Mouse (Mus musculus) ES-Bruce4 (cell line): Measurements from ENCODE around the gene Tmem132d. TPM values are rescaled to one million over a fixed set of nuclear protein-coding genes. Genes with fewer than 3 reads are reported as not detected.

Experiments used
- H3K27ac ChIP-seq: 2 replicates; pipeline ENCODE4 v1.5.1; 2012; ENCODE audit warnings: low read length, inconsistent platforms; ENCODE audit not compliant: insufficient read depth
- H3K27me3 ChIP-seq: 2 replicates; pipeline ENCODE4 v1.6.1; 2012; ENCODE audit warnings: mild to moderate bottlenecking, low read length, inconsistent platforms; ENCODE audit not compliant: control insufficient read depth, poor library complexity, insufficient read depth, severe bottlenecking
- H3K36me3 ChIP-seq: 2 replicates; pipeline ENCODE4 v1.6.1; 2012; ENCODE audit warnings: inconsistent platforms, mild to moderate bottlenecking, low read length, moderate library complexity; ENCODE audit not compliant: control insufficient read depth, poor library complexity, insufficient read depth, severe bottlenecking
- H3K4me1 ChIP-seq: one replicate; pipeline ENCODE4 v1.8.1; 2011; ENCODE audit warnings: low read length; ENCODE audit not compliant: control insufficient read depth, insufficient read depth
- H3K4me3 ChIP-seq: 2 replicates; pipeline ENCODE4 v1.5.1; 2011; ENCODE audit warnings: low read depth, mild to moderate bottlenecking, low read length
- H3K9ac ChIP-seq: 2 replicates; pipeline ENCODE4 v1.6.1; 2012; ENCODE audit warnings: low read depth, mild to moderate bottlenecking, inconsistent platforms; ENCODE audit not compliant: poor library complexity, severe bottlenecking
- H3K9me3 ChIP-seq: replicated peaks from 2 replicates; pipeline ENCODE4 v1.6.1; 2012; ENCODE audit warnings: mild to moderate bottlenecking, low read length, inconsistent platforms; ENCODE audit not compliant: control insufficient read depth, poor library complexity, insufficient read depth, severe bottlenecking
- CTCF ChIP-seq: IDR thresholded peaks from one replicate; pipeline ENCODE4 v1.8.1; 2011; ENCODE audit warnings: low read depth, low read length
- EP300 ChIP-seq: IDR thresholded peaks from 2 replicates; pipeline ENCODE4 v1.6.1; 2011; ENCODE audit warnings: low read depth, low read length; ENCODE audit not compliant: insufficient read depth
- POLR2A ChIP-seq: IDR thresholded peaks from one replicate; pipeline ENCODE4 v1.8.1; 2011; ENCODE audit warnings: low read length; ENCODE audit not compliant: insufficient read depth
- polyA plus RNA-seq: library from polyadenylated mRNA; stranded (reverse); fragments of >200 nt; gene quantifications from 2 replicates; pipeline ENCODE4 v1.2.4, GENCODE M21; 2011; ENCODE audit warnings: low read depth; ENCODE audit not compliant: missing spikeins, insufficient read depth, insufficient read length

Tmem132d gene
- polyA plus RNA-seq, 1 experiment: 0.19 TPM

DNA sequence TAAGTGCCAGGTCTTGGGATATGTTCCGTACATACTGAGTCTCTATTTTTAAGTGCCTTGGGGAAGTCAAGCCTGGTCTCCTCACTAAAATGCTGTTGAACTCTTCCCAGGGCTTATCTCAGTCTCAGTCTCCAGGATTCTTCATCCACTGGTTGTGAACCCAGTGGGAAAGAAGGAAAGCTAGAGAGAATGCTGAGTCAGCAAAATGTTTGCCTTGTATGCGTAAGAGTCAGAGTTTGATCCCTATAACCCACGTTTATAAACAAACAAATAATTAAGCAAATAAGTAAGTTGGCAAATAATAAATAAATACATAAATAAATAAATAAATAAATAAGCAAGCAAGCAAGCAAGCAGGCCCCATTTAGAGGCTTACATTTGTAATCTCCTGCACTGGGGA is 63.1 kb downstream of the Tmem132d start:
- H3K27ac ChIP-seq: no peak overlapping the region
- TF ChIP-seq EP300: no peak
- no peak for TF ChIP-seq CTCF
- no peak for TF ChIP-seq POLR2A
- no peaks in the 10 kb centered on the region for H3K9me3 ChIP-seq
- H3K27me3 ChIP-seq: no peaks in the 10 kb centered on the region
- H3K9ac ChIP-seq: no peak overlapping the region
- no peaks in the 10 kb centered on the region for H3K4me1 ChIP-seq
- H3K4me3 ChIP-seq: no peak overlapping the region
- H3K36me3 ChIP-seq: no peaks in the 10 kb centered on the region

DNA sequence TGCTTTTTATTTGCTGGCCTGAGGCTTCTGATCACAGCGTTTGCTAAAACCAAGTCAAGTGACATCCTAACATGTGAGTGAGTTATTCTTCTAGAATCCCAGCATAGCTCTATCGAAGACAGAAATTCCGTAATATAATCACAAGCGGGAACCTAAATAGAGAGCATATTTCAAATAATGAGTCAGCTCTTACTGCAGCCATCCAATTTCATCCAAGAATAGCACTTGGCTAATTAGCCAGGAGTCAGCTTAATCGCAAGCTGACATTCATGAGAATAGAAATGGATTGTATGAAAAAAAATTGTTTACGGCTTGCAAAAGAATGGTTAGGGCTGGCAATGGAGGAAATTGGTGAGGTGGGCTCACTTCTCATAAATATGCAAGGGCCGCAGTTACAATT is 63.8 kb downstream of the Tmem132d start:
- Histone ChIP-seq H3K27me3 (no peaks in the 10 kb centered on the region), H3K4me3 (no peak overlapping the region), H3K9ac (no peak overlapping the region)

DNA sequence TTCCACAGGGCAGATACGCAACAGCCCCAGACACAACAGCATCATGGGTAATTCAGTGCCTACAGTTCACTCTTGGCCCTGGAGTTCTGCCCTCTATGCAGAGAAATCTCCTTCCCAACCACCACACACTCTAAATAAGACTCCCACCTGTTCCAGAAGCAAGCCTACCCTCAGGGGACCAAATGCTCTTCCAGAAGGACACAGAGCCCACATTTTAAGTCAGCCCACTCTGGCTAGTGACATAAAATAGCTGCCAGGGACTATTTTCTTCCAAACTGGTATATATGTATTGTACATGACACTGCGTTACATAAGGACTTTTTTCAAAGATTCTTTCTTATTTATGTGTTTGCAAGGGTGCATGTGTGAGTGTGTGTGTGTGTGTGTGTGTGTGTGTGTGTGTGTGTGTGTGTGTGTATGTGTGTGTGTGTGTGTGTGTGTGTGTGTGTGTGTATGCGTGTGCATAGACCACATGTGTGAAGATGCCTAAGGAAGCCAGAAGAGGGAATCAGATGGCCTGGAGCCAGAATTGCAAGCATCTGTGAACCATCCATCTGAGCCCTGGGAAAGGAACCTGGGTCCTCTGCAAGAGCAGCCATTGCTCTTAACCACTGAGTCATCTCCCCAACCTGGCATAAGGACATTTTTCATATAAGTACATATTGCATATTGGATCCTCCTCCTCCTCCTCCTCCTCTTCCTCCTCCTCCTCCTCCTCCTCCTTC is 67.5 kb downstream of the Tmem132d start:
- no peak overlapping the region for H3K27ac ChIP-seq
- TF ChIP-seq POLR2A: no peak
- no peak for TF ChIP-seq CTCF
- TF ChIP-seq EP300: no peak
- H3K36me3 ChIP-seq: no peaks in the 10 kb centered on the region
- H3K9ac ChIP-seq: no peak overlapping the region
- H3K27me3 ChIP-seq: no peaks in the 10 kb centered on the region
- no peaks in the 10 kb centered on the region for H3K9me3 ChIP-seq
- H3K4me1 ChIP-seq: no peaks in the 10 kb centered on the region
- no peak overlapping the region for H3K4me3 ChIP-seq

More for the DNA sequence above, 63.8 kb downstream of the Tmem132d start:
- Histone ChIP-seq H3K27ac (no peak overlapping the region), H3K9me3 (no peaks in the 10 kb centered on the region), H3K36me3 (no peaks in the 10 kb centered on the region), H3K4me1 (no peaks in the 10 kb centered on the region)
- TF ChIP-seq POLR2A (no peak), EP300 (no peak), CTCF (no peak)

DNA sequence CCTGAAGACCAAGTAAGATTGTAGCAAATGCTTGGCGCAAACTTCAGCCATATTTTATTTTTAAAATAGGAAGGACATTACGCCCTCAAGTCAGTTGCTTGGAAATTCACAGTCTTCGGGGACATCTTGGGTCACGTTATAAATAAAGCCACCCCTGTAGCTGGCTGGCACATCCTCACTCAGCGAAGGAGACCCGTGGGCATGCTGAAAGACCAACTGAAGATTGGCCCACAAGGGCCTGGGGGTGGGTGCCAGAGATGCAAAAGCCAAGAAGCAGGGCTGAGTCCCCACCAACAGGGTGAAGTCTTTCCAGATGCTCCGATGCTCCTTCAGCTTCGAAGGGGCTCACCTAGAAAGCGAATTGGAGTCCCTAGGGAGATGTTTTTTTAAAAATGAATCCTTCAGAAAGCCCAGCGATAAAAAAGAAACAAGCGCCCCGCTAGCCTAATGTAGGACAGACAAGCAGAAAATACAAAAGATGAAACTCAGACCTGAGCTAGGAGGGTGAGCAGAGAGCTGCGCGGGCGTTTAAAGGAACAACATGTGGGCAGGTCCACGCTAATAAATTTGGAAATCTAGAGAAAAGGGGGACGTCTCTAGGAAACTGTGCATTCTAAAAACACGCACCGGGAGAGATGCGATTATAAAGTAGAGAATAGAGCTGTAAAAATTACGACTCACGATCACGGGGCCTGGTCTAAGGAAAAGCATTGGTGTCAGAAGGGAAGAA is 71.8 kb downstream of the Tmem132d start:
- TF ChIP-seq POLR2A (no peak), CTCF (no peak), EP300 (no peak)
- H3K4me3 ChIP-seq: no peak overlapping the region
- H3K4me1 ChIP-seq: no peaks in the 10 kb centered on the region
- H3K27me3 ChIP-seq: no peaks in the 10 kb centered on the region
- no peak overlapping the region for H3K27ac ChIP-seq
- no peaks in the 10 kb centered on the region for H3K9me3 ChIP-seq
- no peak overlapping the region for H3K9ac ChIP-seq
- no peaks in the 10 kb centered on the region for H3K36me3 ChIP-seq

DNA sequence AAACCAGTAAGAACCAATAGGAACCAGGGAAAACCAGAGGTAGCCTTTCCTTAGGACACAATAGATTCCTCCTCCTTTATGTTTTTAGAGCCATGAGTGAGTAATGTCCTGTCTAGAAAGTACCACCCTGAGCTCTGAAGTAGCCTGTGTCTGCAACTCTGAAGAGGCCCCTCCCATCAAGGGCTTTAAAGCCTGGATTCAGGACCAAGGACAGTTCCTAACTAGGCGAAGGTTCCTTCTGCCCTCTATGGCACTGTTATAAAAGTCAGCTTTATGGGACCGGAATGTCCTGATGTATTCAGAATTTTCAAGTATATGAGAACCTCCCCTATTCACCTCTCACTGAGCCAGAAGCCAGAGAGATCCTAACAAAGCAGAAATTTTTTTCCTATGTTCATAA is 84.0 kb downstream of the Tmem132d start:
- H3K9ac ChIP-seq: no peak overlapping the region
- TF ChIP-seq CTCF (no peak), POLR2A (no peak), EP300 (no peak)
- H3K36me3 ChIP-seq: no peaks in the 10 kb centered on the region
- no peaks in the 10 kb centered on the region for H3K4me1 ChIP-seq
- no peak overlapping the region for H3K27ac ChIP-seq
- no peaks in the 10 kb centered on the region for H3K9me3 ChIP-seq
- H3K27me3 ChIP-seq: no peaks in the 10 kb centered on the region
- H3K4me3 ChIP-seq: no peak overlapping the region

DNA sequence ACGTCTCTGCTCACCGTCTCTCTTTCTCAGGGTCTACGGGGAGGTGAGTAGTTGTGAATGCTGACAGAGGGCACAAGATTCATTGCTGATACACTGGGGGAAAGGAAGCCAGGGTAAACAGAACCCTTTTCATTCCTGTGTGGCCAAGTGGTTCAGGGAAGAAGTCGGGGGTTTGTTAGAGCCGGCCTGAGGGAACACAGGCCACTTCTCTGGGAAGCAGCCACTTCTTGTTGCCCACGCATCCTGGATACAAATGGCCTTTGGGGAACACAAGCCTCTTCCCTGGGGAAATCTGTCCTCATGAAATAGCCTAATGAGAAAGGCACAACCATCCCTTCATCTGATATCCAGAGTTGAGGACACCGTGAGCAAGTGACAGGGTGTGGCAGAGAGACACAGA is 96.0 kb downstream of the Tmem132d start:
- no peaks in the 10 kb centered on the region for H3K36me3 ChIP-seq
- H3K27me3 ChIP-seq: no peaks in the 10 kb centered on the region
- TF ChIP-seq EP300 (no peak), POLR2A (no peak), CTCF (no peak)
- no peak overlapping the region for H3K27ac ChIP-seq
- H3K4me3 ChIP-seq: no peak overlapping the region
- no peaks in the 10 kb centered on the region for H3K9me3 ChIP-seq
- H3K4me1 ChIP-seq: no peaks in the 10 kb centered on the region
- no peak overlapping the region for H3K9ac ChIP-seq
